10 mouse cellular contexts compared by ENCODE assay signal in genomic region chr2:164452000-164452676, GRCm38 (mm10). TPM values are rescaled to one million over a fixed set of nuclear protein-coding genes. Genes with fewer than 3 reads are reported as not detected.
A peak's percentile ranks its signal among the peaks of the same experiment; 100 is the strongest.
DNase-seq lines count a peak whose midpoint lies in the region; ATAC-seq lines count a peak whose summit lies in the region.
"Had no signal": no experiment of that assay in that cellular context is flagged by ENCODE, and none has a peak within 500 bp of the region (broad histone marks: within the 10 kb centered on the region; RNA-seq: fewer than 3 reads in every experiment).

No protein-coding gene starts in this region.

- H3K9ac ChIP-seq in embryonic facial prominence, embryonic 15.5 days: no peak overlapping the region
- H3K9ac ChIP-seq in kidney, embryonic 14.5 days (ENCODE audit: low read depth, low read length): no peak overlapping the region

- intact Hi-C loops in heart, postnatal 14 days (cut with DNase I): no loop called here

- no peak overlapping the region for H3K4me2 ChIP-seq in embryonic facial prominence, embryonic 15.5 days (replicated peaks)
- no peak overlapping the region for H3K4me2 ChIP-seq in kidney, embryonic 14.5 days (replicated peaks; ENCODE audit: low read depth, low read length)
- H3K4me2 ChIP-seq: liver, embryonic 11.5 days had no signal

- ATAC-seq in embryonic facial prominence, embryonic 15.5 days (ENCODE audit: insufficient number of reproducible peaks, low FRiP score, low TSS enrichment, low read depth): peak; percentile 49; the same call in 1 of the 2 replicates
- ATAC-seq in kidney, embryonic 14.5 days (ENCODE audit: low FRiP score, low TSS enrichment): no peak

- peaks cover 52% of the 10 kb centered on the region for H3K4me1 ChIP-seq in embryonic facial prominence, embryonic 15.5 days
- H3K4me1 ChIP-seq in kidney, embryonic 14.5 days (ENCODE audit: control insufficient read depth, insufficient read depth, low read length): peaks cover 27% of the 10 kb centered on the region

- DNase-seq in kidney, adult 11 months: peak; percentile 28
- DNase-seq in kidney, postnatal 14 days: no peak
- peak; percentile 63 to 74 for DNase-seq in heart, postnatal 14 days
- DNase-seq in lung, postnatal 36 days: peak; percentile 75
- DNase-seq in ovary, postnatal 14 days (ENCODE audit: low spot score): no peak
- DNase-seq in frontal cortex, postnatal 10 days (ENCODE audit: low spot score in 2 of 2): no peak

- 29% methylated on average over 13 of the region's 13 CpGs for WGBS in embryonic facial prominence, embryonic 15.5 days
- WGBS in kidney, embryonic 14.5 days: 54% methylated on average over 12 of the region's 13 CpGs

- peak overlapping the region; percentile 55; the same call in 1 of the 2 replicates for H3K27ac ChIP-seq in embryonic facial prominence, embryonic 15.5 days (replicated peaks)
- H3K27ac ChIP-seq in kidney, embryonic 14.5 days (ENCODE audit: low read depth, low read length): no peak overlapping the region

- H3K9me3 ChIP-seq in embryonic facial prominence, embryonic 15.5 days (replicated peaks): no peaks in the 10 kb centered on the region
- no peaks in the 10 kb centered on the region for H3K9me3 ChIP-seq in kidney, embryonic 14.5 days (ENCODE audit: control insufficient read depth, low read length)

- no peaks in the 10 kb centered on the region for H3K27me3 ChIP-seq in embryonic facial prominence, embryonic 15.5 days
- no peaks in the 10 kb centered on the region for H3K27me3 ChIP-seq in kidney, embryonic 14.5 days (ENCODE audit: control insufficient read depth, insufficient read depth, low read length)

- no peaks in the 10 kb centered on the region for H3K36me3 ChIP-seq in embryonic facial prominence, embryonic 15.5 days
- no peaks in the 10 kb centered on the region for H3K36me3 ChIP-seq in kidney, embryonic 14.5 days (ENCODE audit: control insufficient read depth, insufficient read depth, low read length)

- H3K4me3 ChIP-seq in embryonic facial prominence, embryonic 15.5 days (replicated peaks): no peak overlapping the region
- H3K4me3 ChIP-seq in kidney, embryonic 14.5 days (ENCODE audit: low read length): no peak overlapping the region

RNA-seq across cellular contexts. Expression of gene Sys1, which starts 4.6 kb away (rescaled TPM):
- polyA plus RNA-seq in embryonic facial prominence, embryonic 15.5 days (2015; fragmentation: Nextera tagmentation; extraction: Ambion mirVana): 66.3 and 67.8 TPM in 2 replicates
- 10 to 100 TPM; 21.2 to 21.9 TPM for total RNA-seq in heart, postnatal 14 days (2021)
- 66.8 and 69.4 TPM in 2 replicates for polyA plus RNA-seq in kidney, embryonic 14.5 days (2014; fragmentation: Nextera tagmentation; extraction: Ambion mirVana)

RNA-seq across cellular contexts. Expression of gene Sdc4, which starts 8.5 kb away (rescaled TPM):
- 113 and 114 TPM in 2 replicates for polyA plus RNA-seq in embryonic facial prominence, embryonic 15.5 days (2015; fragmentation: Nextera tagmentation; extraction: Ambion mirVana)
- 10 to 100 TPM; 20.0 to 27.0 TPM for total RNA-seq in heart, postnatal 14 days (2021)
- polyA plus RNA-seq in kidney, embryonic 14.5 days (2014; fragmentation: Nextera tagmentation; extraction: Ambion mirVana): 87.8 and 108 TPM in 2 replicates

RNA-seq across cellular contexts. Expression of gene Gm20458, which starts 8.6 kb away (rescaled TPM):
- 12.2 and 12.5 TPM in 2 replicates for polyA plus RNA-seq in embryonic facial prominence, embryonic 15.5 days (2015; fragmentation: Nextera tagmentation; extraction: Ambion mirVana)
- total RNA-seq in heart, postnatal 14 days (2021): 1 to 10 TPM; 3.0 to 5.3 TPM
- polyA plus RNA-seq in kidney, embryonic 14.5 days (2014; fragmentation: Nextera tagmentation; extraction: Ambion mirVana): 7.1 and 8.4 TPM in 2 replicates

RNA-seq across cellular contexts. Expression of gene Trp53tg5, which starts 21.4 kb away (rescaled TPM):
- polyA plus RNA-seq in embryonic facial prominence, embryonic 15.5 days (2015; fragmentation: Nextera tagmentation; extraction: Ambion mirVana): not detected in 2 replicates
- not detected for total RNA-seq in heart, postnatal 14 days (2021)
- not detected in 2 replicates for polyA plus RNA-seq in kidney, embryonic 14.5 days (2014; fragmentation: Nextera tagmentation; extraction: Ambion mirVana)
- polyA plus RNA-seq: gonadal fat pad, adult 2 months; liver, embryonic 11.5 days had no signal

RNA-seq across cellular contexts. Expression of gene Dbndd2, which starts 33.8 kb away (rescaled TPM):
- 8.4 and 10.3 TPM in 2 replicates for polyA plus RNA-seq in embryonic facial prominence, embryonic 15.5 days (2015; fragmentation: Nextera tagmentation; extraction: Ambion mirVana)
- total RNA-seq in heart, postnatal 14 days (2021): 10 to 100 TPM; 17.9 to 19.0 TPM
- polyA plus RNA-seq in kidney, embryonic 14.5 days (2014; fragmentation: Nextera tagmentation; extraction: Ambion mirVana): 12.4 and 14.7 TPM in 2 replicates

Comparison
In these comparisons a context has a peak if more than half of its experiments do, and no peak if none do; other contexts are left out.
1. DNase-seq: peak in kidney, adult 11 months (single experiment), heart, postnatal 14 days (2 of 2) and lung, postnatal 36 days (single experiment); none in kidney, postnatal 14 days (single experiment), ovary, postnatal 14 days (single experiment) and frontal cortex, postnatal 10 days (0 of 2).